Mouse (Mus musculus): Measurements from ENCODE around the gene Rwdd2a. TPM values are rescaled to one million over a fixed set of nuclear protein-coding genes. Genes with fewer than 3 reads are reported as not detected.
"Not testable (repeated sequence)": the region's sequence is repeated elsewhere in the genome, so short reads cannot be mapped to it uniquely, and the experiment has no call there.

Rwdd2a gene
- polyA plus RNA-seq, 1 experiment from 2014 or later, result 48.9 TPM

GRCm38 (mm10) chr9:86575178-86575577 lies 3.4 kb downstream of the Rwdd2a start:
- Histone ChIP-seq H3K27me3 (replicated peaks; ENCODE audit: control insufficient read depth, insufficient read depth, low read length) (no peaks in the 10 kb centered on the region), H3K4me3 (ENCODE audit: low read length) (no peak overlapping the region), H3K4me2 (ENCODE audit: low read length) (no peak overlapping the region), H3K9ac (ENCODE audit: low read depth, low read length) (no peak overlapping the region), H3K27ac (ENCODE audit: low read depth, low read length) (no peak overlapping the region), H3K36me3 (ENCODE audit: control insufficient read depth, insufficient read depth, low read length) (no peaks in the 10 kb centered on the region), H3K4me1 (ENCODE audit: control insufficient read depth, insufficient read depth, low read depth, low read length) (peaks cover 9% of the 10 kb centered on the region), H3K9me3 (ENCODE audit: control insufficient read depth, low read length) (no peaks in the 10 kb centered on the region)
- ATAC-seq, result no peak
- WGBS, result 92% methylated on average over 6 of the region's 6 CpGs

DNA sequence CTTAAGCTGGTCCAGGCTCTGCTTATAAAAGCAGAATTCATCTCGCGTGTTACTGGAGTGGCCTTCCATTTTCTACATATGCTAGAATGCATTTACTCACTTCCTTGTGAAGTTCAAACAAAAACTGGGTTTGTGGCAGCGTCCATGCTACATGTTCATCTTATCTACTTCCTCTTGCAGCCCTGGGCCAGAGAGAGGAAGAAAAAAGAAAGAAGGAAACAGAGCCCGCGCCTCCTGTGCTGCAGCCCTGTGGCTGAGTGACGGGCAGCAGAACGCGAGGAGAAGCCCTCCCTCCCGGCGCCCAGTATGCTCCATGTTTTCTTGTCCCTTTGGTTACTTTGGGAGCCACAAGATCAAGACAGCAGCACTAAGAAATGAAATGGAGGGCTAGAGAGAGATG lies 7.9 kb downstream of the Rwdd2a start:
- Histone ChIP-seq H3K9ac (ENCODE audit: low read depth, low read length) (no peak overlapping the region), H3K36me3 (ENCODE audit: control insufficient read depth, insufficient read depth, low read length) (no peaks in the 10 kb centered on the region), H3K27me3 (replicated peaks; ENCODE audit: control insufficient read depth, insufficient read depth, low read length) (no peaks in the 10 kb centered on the region), H3K4me3 (ENCODE audit: low read length) (no peak overlapping the region), H3K9me3 (ENCODE audit: control insufficient read depth, low read length) (no peaks in the 10 kb centered on the region), H3K4me2 (ENCODE audit: low read length) (no peak overlapping the region), H3K4me1 (ENCODE audit: control insufficient read depth, insufficient read depth, low read depth, low read length) (no peaks in the 10 kb centered on the region), H3K27ac (ENCODE audit: low read depth, low read length) (no peak overlapping the region)
- no peak for ATAC-seq
- WGBS, result 94% methylated on average over 10 of the region's 10 CpGs

DNA sequence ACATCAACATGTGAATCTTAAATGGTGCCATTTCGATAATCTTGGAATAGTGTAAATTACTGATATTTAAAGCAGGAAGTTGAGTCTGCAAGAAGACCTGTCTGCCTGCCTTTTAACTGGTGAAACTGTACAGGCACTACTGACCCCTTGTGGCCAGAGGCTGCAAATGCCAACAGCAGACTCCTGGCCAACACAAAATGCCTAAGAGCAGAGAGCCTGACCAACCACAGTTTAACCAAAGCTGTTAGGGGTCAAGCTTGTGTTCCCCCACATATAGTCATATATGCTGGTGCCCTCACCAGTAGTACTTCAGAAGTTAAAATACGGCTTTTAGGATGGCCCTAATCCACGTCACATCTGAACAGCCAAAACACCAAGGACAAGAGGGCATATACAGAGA lies 11.9 kb downstream of the Rwdd2a start:
- Histone ChIP-seq H3K27ac (ENCODE audit: low read depth, low read length) (no peak overlapping the region), H3K4me3 (ENCODE audit: low read length) (no peak overlapping the region), H3K9me3 (ENCODE audit: control insufficient read depth, low read length) (no peaks in the 10 kb centered on the region), H3K27me3 (replicated peaks; ENCODE audit: control insufficient read depth, insufficient read depth, low read length) (no peaks in the 10 kb centered on the region), H3K36me3 (ENCODE audit: control insufficient read depth, insufficient read depth, low read length) (no peaks in the 10 kb centered on the region), H3K4me1 (ENCODE audit: control insufficient read depth, insufficient read depth, low read depth, low read length) (no peaks in the 10 kb centered on the region), H3K4me2 (ENCODE audit: low read length) (no peak overlapping the region), H3K9ac (ENCODE audit: low read depth, low read length) (no peak overlapping the region)
- peak; percentile 41; the same call in 1 of the 2 replicates for ATAC-seq
- WGBS, result 49% methylated on average over 3 of the region's 3 CpGs

DNA sequence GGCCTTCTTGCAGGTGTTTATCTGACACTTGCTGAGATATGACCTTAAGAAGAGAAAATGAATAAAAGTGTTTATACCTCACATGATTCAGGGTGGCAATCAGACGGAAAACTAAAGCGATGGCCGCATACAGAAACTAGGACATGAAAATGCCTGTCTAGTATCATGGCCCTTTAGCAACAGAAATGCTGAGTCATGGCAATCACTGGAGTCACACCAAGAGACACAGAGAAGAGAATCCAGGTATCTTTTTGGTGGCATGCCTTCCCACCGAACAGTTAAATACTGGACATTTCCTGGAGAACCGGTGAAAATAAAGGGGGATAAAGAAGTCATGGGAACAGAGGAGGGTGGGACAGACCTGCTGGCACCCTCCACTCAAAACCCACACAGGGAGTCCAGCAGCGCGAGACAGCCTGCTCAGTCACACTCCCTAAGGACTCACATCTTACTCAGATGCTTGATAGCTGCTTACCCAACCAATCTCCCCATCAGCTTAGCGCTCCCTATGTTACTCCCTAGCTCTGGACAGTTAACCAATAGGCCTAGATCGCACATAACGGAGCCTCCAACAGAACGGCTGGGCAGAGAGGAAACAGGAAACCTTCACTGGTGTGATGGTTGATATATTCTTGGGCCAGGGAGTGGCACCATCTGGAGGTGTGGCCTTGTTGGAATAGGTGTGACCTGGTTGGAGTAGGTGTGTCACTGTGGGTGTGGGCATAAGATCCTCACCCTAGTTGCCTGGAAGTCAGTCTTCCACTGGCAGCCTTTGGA lies 15.4 kb downstream of the Rwdd2a start:
- H3K9ac ChIP-seq (ENCODE audit: low read depth, low read length), result no peak overlapping the region
- no peak for ATAC-seq
- no peak overlapping the region for H3K4me2 ChIP-seq (ENCODE audit: low read length)
- H3K36me3 ChIP-seq (ENCODE audit: control insufficient read depth, insufficient read depth, low read length), result no peaks in the 10 kb centered on the region
- no peak overlapping the region for H3K4me3 ChIP-seq (ENCODE audit: low read length)
- H3K4me1 ChIP-seq (ENCODE audit: control insufficient read depth, insufficient read depth, low read depth, low read length), result no peaks in the 10 kb centered on the region
- H3K27ac ChIP-seq (ENCODE audit: low read depth, low read length), result no peak overlapping the region
- no peaks in the 10 kb centered on the region for H3K9me3 ChIP-seq (ENCODE audit: control insufficient read depth, low read length)
- H3K27me3 ChIP-seq (replicated peaks; ENCODE audit: control insufficient read depth, insufficient read depth, low read length), result no peaks in the 10 kb centered on the region
- 95% methylated on average over 11 of the region's 11 CpGs for WGBS

GRCm38 (mm10) chr9:86592676-86593668 lies 21.2 kb downstream of the Rwdd2a start:
- Histone ChIP-seq H3K9me3 (ENCODE audit: control insufficient read depth, low read length) (no peaks in the 10 kb centered on the region), H3K36me3 (ENCODE audit: control insufficient read depth, insufficient read depth, low read length) (peaks cover under 1% of the 10 kb centered on the region; the same call in 1 of the 2 replicates), H3K27me3 (replicated peaks; ENCODE audit: control insufficient read depth, insufficient read depth, low read length) (no peaks in the 10 kb centered on the region), H3K4me1 (ENCODE audit: control insufficient read depth, insufficient read depth, low read depth, low read length) (no peaks in the 10 kb centered on the region), H3K9ac (ENCODE audit: low read depth, low read length) (no peak overlapping the region), H3K4me3 (ENCODE audit: low read length) (no peak overlapping the region), H3K27ac (ENCODE audit: low read depth, low read length) (no peak overlapping the region), H3K4me2 (ENCODE audit: low read length) (no peak overlapping the region)
- WGBS, result 76% methylated on average over 19 of the region's 19 CpGs
- peak; percentile 75 for ATAC-seq

- 79% methylated on average over 9 of the region's 10 CpGs for WGBS
- H3K27ac ChIP-seq (ENCODE audit: low read depth, low read length); H3K9ac ChIP-seq (ENCODE audit: low read depth, low read length); H3K4me1 ChIP-seq (ENCODE audit: control insufficient read depth, insufficient read depth, low read depth, low read length); H3K36me3 ChIP-seq (ENCODE audit: control insufficient read depth, insufficient read depth, low read length); H3K27me3 ChIP-seq (replicated peaks; ENCODE audit: control insufficient read depth, insufficient read depth, low read length); H3K4me2 ChIP-seq (ENCODE audit: low read length); H3K4me3 ChIP-seq (ENCODE audit: low read length); H3K9me3 ChIP-seq (ENCODE audit: control insufficient read depth, low read length): not testable (repeated sequence)
- peak; percentile 60 for ATAC-seq
These were observed 22.6 kb downstream of the Rwdd2a start for GRCm38 (mm10) chr9:86594357-86594767.

DNA sequence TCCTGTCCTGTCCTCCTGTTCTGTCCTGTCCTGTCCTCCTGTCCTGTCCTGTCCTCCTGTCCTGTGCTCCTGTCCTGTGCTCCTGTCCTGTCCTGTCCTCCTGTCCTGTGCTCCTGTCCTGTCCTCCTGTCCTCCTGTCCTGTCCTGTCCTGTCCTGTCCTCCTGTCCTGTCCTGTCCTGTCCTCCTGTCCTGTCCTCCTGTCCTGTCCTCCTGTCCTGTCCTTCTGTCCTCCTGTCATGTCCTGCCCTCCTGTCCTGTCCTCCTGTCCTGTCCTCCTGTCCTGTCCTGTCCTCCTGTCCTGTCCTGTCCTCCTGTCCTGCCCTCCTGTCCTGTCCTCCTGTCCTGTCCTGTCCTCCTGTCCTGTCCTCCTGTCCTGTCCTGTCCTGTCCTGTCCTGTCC lies 25.2 kb downstream of the Rwdd2a start:
- not testable (repeated sequence) for ATAC-seq; H3K4me3 ChIP-seq (ENCODE audit: low read length)

GRCm38 (mm10) chr9:86599723-86600303 lies 28.0 kb downstream of the Rwdd2a start:
- 66% methylated on average over 8 of the region's 8 CpGs for WGBS
- Histone ChIP-seq H3K4me2 (ENCODE audit: low read length) (no peak overlapping the region), H3K9ac (ENCODE audit: low read depth, low read length) (no peak overlapping the region), H3K4me3 (ENCODE audit: low read length) (no peak overlapping the region), H3K27me3 (replicated peaks; ENCODE audit: control insufficient read depth, insufficient read depth, low read length) (no peaks in the 10 kb centered on the region), H3K36me3 (ENCODE audit: control insufficient read depth, insufficient read depth, low read length) (peaks cover 2% of the 10 kb centered on the region; the same call in 1 of the 2 replicates), H3K4me1 (ENCODE audit: control insufficient read depth, insufficient read depth, low read depth, low read length) (no peaks in the 10 kb centered on the region), H3K9me3 (ENCODE audit: control insufficient read depth, low read length) (no peaks in the 10 kb centered on the region), H3K27ac (ENCODE audit: low read depth, low read length) (no peak overlapping the region)
- no peak for ATAC-seq

More for the DNA sequence above, 25.2 kb downstream of the Rwdd2a start:
- not testable (repeated sequence) for H3K36me3 ChIP-seq (ENCODE audit: control insufficient read depth, insufficient read depth, low read length); H3K9me3 ChIP-seq (ENCODE audit: control insufficient read depth, low read length); H3K4me1 ChIP-seq (ENCODE audit: control insufficient read depth, insufficient read depth, low read depth, low read length); H3K4me2 ChIP-seq (ENCODE audit: low read length); H3K27ac ChIP-seq (ENCODE audit: low read depth, low read length); H3K27me3 ChIP-seq (replicated peaks; ENCODE audit: control insufficient read depth, insufficient read depth, low read length); H3K9ac ChIP-seq (ENCODE audit: low read depth, low read length)

DNA sequence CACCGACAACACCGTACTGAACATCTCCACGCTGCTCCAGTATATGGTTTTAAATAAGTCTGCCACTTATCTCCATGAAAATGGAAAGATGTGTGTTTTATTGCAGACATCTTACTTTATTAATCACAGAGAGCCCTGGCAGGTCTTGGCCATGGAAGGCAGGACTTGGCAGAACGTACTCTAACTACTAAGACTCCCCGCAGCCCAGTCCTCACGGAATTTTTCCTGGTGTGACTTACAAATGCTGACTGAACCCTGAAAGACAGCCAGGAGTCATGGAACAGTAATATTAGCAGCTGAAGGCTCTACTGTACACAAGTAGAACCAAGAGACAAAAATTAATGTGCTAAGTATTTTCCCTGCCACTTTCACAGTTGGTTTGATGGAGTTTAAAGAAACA lies 34.0 kb downstream of the Rwdd2a start:
- H3K9me3 ChIP-seq (ENCODE audit: control insufficient read depth, low read length), result no peaks in the 10 kb centered on the region
- H3K27ac ChIP-seq (ENCODE audit: low read depth, low read length), result no peak overlapping the region
- no peak overlapping the region for H3K9ac ChIP-seq (ENCODE audit: low read depth, low read length)
- peaks cover 3% of the 10 kb centered on the region; the same call in 1 of the 2 replicates for H3K4me1 ChIP-seq (ENCODE audit: control insufficient read depth, insufficient read depth, low read depth, low read length)
- no peak for ATAC-seq
- WGBS, result 79% methylated on average over 6 of the region's 6 CpGs
- no peak overlapping the region for H3K4me2 ChIP-seq (ENCODE audit: low read length)
- H3K36me3 ChIP-seq (ENCODE audit: control insufficient read depth, insufficient read depth, low read length), result no peaks in the 10 kb centered on the region
- H3K27me3 ChIP-seq (replicated peaks; ENCODE audit: control insufficient read depth, insufficient read depth, low read length), result no peaks in the 10 kb centered on the region
- H3K4me3 ChIP-seq (ENCODE audit: low read length), result no peak overlapping the region
